Mouse (Mus musculus) R1 (cell line): Measurements from ENCODE around the gene Tpt1.
"Not testable (repeated sequence)": the region's sequence is repeated elsewhere in the genome, so short reads cannot be mapped to it uniquely, and the experiment has no call there.

Experiments
- DNase-seq: peaks from one replicate; pipeline ENCODE4 v3.0.0-alpha.2; 2018; ENCODE audit warnings: low read depth, low spot score

Gene Tpt1

DNA sequence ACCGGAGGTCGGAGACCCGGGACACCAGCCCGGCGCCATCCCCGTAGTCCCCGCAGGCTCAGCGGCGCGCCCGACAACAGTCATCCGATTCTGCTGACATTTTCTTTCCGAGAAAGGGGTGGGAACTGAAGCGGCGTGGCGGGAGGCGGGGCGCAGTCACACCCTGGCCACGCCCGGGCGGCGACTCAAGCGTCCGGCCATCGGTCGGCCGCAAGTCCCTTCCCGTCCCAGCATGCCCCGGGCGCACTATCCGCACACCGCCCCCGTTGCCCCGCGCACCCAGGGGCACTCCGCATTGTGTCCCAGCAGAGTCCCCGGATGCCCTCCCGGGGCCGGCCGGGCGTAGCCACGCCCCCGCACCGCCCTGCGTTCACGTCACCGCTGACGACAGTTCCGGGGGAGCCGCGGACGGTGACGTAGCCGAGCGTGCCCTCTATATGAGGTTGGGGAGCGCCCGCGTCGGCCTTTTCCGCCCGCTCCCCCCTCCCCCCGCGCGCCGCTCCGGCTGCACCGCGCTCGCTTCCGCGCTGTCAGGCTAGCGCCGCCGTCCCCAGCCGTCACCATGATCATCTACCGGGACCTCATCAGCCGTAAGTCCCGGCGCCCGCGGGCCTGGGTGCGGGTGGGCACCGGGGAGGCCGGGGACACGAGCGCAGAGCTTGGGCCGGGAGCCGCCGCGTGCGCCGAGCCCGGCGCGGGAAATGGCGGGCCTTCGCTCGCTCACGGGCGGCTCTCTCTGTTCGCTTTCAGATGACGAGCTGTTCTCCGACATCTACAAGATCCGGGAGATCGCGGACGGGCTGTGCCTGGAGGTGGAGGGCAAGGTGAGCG, at the start of gene Tpt1:
Tpt1 (plus strand) TSS at position 227 of the 831 bp plus-strand sequence.
- DNase-seq, result peak; percentile 96

DNA sequence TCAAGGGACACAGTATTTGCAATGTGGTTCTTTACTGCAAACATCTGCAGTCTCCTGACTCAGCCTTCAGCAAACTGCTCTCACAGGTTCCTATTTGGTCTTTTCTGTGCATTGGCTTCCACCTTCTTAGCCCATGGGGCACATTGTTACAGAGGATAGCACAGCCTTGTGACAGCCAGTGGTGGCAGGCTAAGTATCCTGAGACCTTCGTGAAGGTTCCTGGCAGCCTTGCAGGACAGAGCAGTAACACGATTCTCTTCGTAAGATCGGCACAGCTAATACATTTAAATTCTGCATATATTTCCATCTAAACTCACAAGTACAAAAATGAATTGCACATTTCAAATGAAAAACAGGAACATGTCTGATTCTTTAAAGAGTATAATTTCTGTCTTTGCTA, 49.0 kb upstream of the Tpt1 start:
- DNase-seq, result no peak

DNA sequence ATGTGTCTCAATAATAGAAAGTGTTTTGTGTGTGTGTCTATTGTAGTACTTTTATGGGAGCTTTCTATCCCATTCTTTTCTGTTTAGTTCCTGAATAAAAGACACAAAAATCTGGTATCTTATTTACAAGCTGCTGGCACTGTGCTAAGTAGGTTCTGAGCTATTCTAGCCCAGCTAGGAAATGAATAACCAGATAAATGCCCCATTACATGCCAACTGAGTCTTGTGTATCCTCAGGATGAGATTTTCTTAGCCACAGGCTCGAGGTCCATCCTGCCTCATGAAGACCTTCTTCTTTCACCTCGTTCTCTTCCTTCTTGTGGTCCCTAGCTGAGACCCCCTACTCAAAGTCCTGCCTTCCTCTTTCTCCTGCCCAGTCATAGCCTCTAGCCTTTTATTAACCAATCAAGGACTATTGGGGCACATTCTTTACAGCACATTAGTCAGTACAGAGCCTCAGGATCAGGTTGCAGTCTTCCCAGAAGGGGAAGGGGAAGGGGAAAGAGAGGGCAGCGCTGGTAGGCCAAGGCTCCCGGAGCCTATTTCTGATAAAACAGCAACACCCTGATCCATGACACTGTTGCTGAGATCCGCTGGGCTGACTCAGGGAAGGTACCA, 47.0 kb upstream of the Tpt1 start:
- no peak for DNase-seq

DNA sequence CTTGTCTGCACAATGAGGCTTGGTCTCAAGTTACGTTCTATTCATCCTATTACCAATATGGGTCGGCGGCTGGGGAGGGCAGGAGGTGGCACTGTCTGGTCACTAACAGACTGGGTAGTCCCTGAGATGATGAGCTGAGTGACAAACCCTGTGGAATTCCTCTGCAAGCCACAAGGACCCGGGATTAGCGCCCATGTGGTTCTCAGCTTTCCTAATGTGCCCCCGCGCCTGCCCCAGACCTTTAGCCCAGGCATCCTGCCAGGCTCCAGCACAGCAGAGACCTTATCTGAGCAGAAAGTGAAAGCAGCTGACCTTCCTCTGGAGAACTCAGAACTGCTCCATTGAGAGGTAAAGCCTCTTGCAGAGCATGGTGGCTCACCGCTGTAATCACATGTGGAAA, 37.1 kb upstream of the Tpt1 start:
- no peak for DNase-seq

DNA sequence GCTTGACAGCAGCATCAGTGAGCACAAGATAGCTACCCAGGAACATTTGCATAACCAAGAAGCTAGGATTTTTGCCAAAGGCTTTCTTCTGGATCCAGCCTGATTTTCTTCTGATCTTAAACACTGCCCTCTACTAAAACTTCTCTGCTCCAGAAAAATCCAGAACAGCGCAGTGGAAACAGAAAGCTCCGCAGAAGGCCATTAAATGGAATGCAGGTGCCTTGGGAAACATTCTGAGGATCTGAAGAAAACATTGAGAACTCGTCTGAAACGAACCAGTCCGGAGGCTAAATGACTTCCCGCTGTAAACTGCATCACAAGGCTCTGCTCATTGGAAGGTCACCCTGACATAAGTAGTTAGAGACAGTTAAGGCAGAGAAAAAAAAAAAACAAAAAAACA, 35.0 kb upstream of the Tpt1 start:
- DNase-seq, result no peak

DNA sequence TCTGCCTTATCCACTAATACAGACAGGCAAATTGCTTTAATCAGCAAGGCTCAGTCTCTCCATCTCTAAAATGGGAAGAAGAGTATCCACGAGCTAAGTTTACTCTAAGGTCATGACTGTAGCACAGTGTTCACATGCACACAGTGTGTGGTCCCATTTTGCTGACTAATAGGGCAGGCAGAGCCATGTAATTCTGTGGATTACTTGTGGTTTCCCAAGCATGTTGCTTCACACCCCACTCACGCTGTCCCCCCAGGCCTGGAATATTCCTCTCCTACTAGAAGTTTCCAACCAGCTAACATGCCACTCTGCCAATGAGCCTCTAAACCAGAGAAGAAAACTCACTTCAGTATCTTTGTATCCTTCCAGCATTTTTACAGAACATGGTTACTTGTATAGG, 26.4 kb upstream of the Tpt1 start:
- no peak for DNase-seq

DNA sequence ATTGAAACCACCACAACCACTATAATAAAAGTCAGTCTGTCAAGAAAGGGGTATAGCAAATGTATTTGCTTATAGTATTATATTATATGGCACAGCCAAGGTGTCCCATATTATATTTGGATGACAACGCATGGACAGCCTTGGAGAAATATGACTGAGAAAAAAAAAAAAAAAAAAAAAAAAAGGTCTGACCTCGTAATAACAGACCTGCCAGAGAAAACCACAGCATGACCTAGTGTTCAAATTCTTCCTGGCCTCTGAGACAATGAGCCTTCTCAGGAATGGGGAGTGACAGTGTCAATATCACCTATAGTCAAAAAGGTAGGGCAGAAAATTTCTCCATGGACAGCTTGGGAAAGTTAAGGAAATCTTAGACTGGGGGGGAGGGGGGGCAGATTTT, 25.6 kb upstream of the Tpt1 start:
- no peak for DNase-seq

DNA sequence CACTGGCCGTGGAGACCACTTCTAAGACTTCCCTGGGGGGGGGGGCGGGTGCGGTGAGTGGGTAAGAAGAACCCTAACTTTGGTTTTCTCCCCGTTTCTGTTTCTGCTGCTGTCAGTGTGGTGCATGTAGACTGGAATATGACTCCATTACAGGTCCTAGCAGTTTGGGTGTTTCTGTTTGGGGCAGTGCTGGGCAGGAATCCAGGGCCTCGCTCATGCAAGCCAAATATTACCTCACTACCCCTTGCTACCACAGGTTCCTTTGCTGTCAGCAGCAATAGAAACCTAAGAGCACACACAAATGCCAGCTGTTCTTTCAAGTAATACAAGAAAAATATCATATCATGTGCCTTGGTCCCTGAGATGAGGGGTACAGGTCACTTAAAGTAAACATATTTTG, 24.9 kb upstream of the Tpt1 start:
- no peak for DNase-seq

DNA sequence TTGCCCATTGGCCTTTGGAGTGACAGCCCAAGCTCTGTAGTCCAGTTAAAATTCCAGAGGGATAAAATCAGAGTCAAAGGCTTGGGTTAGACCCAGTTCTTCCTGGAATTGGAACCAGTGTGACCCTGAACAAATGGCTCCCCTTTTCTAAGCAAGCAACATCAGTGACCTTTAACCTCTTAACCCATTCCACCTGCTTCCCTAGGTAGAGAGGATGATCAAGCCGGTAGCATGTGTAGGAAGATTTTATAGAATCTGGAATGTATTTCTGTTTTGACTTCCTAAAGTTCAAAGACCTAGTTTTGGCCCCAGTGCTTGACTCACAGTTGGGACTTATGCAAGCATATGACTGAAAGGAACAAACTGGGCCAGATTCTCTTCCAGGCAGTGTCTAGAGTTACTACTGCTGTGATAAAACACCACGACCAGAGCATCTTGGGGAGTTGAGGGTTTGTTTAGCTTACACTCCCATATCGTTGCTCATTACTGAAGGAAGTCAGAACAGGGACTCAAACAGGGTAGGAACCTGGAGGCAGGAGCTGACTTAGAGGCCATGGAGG, 18.0 kb upstream of the Tpt1 start:
- no peak for DNase-seq

DNA sequence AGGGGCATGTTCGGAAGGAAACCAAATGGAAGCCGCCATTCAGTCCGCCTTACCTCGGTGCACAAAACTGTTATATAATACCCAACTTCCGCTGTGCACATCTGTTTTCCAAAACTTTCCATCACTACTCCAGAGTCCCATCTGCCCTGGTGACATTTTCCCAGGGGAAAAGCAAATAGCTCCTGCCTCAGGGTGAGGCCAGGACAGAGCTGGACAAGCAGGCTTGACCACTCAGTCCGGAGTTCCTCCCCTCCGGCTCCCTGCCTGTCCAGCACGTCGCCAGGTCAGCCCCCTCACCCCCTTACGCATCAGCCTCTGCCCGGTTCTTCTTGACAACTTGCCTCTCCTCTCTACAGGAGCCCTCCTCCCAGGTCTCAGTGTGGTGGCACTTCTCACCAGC, 16.7 kb upstream of the Tpt1 start:
- DNase-seq, result no peak

DNA sequence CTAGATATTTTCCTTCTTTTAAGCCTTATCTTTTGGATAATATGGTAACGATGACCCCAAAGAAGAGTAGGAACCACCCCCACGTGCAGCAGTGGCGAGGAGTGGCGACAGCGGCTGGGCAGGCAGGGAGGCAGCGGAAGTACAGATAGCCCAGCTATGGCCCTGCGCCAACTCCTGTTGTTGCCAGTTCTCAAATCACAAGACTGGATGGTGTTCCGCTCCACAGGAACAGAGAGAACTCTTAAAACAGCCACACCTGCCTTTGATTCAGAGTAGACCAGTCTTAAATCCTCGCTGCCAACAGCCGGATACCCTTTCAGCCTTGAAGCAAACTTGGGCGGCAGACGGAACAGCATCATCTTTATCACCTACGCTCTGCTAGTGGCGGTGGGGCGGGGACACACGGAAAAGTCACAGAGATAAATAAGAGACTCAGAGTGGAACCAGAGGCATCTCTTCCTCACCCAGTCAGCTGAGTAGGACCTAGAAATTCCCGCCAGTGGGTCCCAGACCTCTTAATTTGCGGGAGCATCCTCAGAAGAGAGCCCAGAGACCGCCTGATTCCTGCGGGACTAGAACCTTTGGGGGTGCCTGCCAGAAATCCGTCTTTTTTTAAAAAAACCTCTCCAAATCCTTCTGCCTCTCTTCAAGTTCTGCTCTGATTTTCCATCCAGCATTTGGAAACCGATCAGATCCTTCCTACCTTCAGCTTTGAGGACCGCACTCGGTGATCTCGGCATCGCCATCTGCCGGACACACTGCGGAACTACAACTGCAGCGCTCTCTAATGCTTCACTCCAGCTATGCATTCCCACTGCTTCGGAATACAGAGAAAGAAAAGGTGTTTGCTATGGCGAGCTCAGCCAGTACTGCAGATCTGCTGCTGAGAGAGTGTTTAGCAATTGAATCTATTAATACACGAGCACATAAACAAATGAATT, 15.8 kb upstream of the Tpt1 start:
- peak; percentile 83 for DNase-seq

DNA sequence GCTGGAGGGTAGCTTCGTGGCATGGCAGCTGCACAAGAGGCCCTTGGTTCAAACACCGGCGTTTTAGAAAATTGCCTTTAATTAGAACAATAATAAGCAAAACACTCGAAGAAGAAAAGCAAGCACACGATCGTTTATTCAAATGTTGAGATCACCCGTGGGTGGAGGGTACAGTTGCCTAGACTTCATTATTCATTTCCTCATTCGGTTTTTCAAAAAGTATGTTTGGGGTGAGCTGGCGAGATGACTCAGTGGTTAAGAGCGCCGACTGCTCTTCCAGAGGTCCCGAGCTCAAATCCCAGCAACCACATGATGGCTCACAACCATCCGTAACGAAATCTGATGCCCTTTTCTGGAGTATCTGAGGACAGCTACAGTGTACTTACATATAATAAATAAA, 15.1 kb upstream of the Tpt1 start:
- DNase-seq, result not testable (repeated sequence)

DNA sequence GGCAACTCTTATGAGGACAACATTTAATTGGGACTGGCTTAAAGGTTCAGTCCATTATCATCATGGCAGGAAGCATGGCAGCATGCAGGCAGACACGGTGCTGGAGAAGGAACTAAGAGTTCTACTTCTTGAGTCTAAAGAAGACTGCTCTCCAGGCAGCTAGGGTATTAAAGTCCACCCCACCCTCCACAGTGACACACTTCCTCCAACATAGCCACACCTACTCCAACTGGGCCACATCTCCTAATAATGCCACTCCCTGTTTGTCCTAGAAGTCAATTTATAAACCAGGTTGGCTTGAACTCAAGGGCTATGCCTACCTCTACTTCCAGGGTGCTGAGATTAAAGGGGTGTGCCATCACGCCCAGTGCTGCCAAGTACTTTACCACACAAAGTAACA, 12.9 kb upstream of the Tpt1 start:
- no peak for DNase-seq

DNA sequence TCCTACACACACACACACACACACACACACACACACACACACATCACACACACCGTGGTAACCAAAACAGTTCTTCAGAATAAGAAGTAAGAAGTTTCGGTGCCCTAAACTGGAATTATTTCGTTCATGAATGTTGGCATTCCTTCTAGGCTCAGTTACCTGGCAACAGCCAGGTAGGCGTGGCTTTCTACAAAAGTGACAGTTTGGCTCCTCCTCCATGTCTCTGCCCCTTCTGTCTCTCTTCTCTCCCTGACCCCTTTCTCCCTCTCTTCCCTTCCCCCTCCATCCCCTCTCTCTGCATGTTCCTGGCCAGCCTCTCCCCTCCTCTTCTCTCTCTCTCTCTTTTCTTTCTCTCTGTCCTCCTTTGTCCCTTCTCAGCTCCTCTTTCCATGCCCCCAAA, 11.9 kb upstream of the Tpt1 start:
- DNase-seq, result peak; percentile 83

DNA sequence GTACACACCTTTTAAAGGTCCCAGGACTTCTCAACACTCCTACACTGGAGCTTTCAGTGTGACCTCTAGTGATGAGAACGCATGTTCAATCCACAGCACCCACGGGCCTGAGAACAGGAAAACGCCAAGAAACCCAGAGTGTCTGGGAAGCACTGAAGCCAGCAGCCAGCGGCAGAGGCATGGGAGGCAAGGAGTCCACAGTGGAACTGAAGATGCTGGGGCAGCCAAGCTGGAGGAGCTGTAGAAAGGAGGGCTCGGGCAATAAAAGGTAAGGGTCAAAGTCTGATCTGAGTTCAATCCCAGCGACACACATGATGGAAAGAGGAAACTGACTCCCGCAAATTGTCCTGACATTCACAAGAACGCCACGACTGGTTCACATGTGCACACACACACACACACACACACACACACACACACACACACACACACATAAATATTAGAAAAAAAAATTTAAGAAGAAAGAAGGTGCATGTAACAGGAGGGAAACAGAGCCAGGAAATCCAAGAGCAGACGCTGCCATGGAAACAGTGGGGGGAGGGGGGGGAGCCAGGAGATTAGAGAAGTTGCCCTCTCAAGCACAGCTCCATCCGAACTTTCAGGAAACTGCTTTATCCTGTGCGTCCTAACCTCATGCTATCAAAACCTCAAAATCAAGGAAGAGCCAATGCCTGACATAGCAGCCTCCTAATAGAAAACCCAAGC, 11.2 kb upstream of the Tpt1 start:
- no peak for DNase-seq

DNA sequence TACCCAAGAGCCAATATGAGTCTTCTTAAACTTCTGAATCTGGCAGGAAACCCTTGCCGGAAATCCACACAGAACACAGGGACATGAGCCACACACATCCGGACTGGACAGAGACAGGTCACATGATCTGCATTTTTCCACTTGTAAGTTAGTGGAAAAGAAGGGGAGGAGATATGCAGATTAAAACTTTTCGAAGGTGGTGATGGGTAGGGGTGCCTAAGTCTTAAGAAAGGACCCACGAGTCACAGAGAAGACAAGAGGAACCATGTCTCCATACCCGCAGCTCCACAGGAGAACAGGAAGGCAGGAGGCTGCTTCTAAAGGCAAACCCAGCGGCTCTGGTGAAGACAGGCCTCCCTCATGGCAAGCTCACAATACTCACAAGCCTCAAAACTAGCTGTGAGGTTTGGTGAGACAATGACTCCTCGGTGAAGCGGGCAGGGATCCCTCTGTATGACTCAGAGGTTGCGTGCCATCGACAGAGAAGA, 10.6 kb upstream of the Tpt1 start:
- DNase-seq, result peak; percentile 99

DNA sequence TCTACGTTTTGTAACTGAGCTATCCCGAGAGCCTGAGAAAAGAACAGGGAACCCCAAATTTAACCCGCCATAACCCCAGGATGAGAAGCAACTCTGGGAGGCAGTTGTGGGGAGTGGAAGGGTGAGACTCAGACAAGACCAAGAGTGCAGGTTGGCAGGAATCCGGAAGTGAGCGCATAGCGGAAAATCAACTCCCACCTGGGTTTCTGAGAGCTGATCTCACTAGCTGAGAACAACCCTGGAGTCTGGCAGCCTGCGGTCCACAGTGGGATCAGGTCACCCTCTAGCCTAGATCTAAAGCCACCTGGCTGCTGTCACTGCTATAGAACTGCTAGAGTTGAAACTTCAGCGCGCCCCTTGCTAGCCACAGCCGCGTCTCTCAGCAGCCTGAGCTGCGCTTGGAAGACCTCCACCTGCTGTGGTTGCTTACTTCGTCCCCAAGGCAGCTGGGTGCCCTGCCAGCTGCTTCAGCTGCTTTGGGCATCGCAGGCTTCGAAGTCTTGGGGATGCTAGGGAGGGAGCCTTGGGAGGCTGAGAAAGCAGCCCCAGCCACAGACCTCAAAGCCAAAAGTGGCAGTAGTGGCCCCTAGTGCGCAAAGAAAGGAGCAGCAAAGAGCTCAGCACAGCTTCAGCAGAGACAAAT, 10.0 kb upstream of the Tpt1 start:
- peak; percentile 91 for DNase-seq

DNA sequence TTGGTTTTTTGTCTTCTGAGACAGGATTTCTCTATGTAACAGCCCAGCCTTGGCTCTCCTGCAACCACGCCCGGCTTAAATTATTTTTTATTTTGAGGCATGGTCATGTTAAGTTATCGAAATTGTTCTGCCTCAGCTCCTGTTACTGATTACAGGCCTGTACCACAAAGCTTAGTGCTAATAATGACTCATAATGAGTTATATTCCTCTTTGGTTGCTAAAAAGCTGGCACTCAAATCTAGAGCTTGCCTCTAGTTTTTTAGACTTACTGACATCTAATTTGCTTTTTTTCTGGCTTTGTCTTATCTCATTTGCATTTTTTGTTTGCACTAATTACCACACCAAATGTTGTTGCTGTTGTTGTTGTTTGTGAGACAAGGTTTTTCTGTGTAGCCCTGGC, 8.3 kb upstream of the Tpt1 start:
- DNase-seq, result no peak

DNA sequence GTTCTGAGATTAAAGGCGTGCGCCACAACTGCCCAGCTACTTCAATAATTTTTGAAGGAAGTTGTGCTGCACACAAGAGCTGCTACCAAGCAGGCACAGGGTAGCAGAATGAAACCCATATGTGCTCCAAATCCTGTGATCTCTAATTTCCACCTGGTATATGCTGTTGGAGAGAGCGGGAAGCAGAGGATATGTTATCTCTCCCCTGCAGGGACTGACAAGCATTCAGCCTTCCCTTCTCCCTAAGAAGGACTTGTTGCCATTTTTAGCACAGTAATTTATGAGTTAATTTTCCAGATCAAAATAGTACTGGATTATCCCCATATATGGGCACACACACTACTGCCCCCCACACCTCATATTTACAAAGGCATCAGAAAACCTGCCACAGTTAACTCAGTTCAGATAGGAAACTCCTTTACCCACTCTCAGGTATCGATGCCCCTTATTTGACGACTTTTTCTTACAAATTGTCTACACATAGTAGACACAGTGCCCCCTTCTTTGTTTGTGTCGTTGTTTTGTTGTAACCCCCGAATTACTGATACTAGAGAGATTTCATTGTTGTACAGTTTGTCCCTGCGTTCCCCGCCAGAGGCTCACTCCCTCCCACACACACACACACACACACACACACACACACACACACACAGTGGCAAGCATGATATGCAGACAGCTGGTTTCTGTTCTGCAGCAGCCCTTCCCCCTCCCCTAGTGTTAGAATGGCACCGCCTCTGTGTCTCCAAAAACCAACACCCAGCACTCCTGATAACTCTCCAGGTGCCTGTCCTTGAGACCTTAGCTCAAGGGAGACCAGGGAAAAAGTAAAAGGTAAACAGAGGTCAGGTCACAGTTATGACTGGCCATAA, 7.6 kb upstream of the Tpt1 start:
- no peak for DNase-seq

DNA sequence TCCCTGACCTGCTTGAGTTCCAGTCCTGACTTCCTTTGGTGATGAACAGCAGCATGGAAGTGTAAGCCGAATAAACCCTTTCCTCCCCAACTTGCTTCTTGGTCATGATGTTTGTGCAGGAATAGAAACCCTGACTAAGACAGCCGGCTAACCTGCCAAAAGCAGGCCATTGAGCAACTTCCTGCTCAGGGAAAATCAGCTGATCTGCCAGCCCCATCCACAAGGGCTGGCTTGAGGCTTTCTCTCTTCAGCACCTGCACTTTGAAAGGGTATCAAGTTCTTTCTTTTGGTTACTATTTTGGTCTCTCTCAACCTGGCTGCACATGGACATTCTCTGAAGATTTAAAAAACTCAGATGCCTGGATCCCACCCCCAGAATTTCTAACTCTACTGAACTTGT, 3.1 kb upstream of the Tpt1 start:
- not testable (repeated sequence) for DNase-seq
